Mouse (Mus musculus): ENCODE results near the gene Gtpbp10.

GRCm38 (mm10) chr5:5561041-5561706, 1.8 kb upstream of the Gtpbp10 start:
- TF ChIP-seq POLR2A (IDR thresholded peaks at IDR 0.05; ENCODE audit: borderline replicate concordance, extremely low read depth, insufficient read depth, insufficient read length, poor library complexity, severe bottlenecking) (no peak), CTCF (IDR thresholded peaks at IDR 0.05; ENCODE audit: borderline replicate concordance, extremely low read depth, insufficient read depth, insufficient read length) (no peak)
